Mouse (Mus musculus) retina, embryonic 14.5 days (tissue): ENCODE measurements at regions not wholly inside any gene's neighbourhood (a gene's known extent, or its start where the extent isn't known, plus 50 kb on each side); places are given as distances from the start of the nearest gene placed in this dataset.

Source experiments
- DNase-seq: peaks from one replicate; pipeline ENCODE4 v3.0.0-alpha.2; 2015; ENCODE audit warnings: low spot score

GRCm38 (mm10) chr4:140401632-140402031, 155.0 kb upstream of the Igsf21 start:
- DNase-seq, result no peak

- DNase-seq, result no peak
Measured at GRCm38 (mm10) chr4:140396548-140396947, 150.0 kb upstream of the Igsf21 start.

- no peak for DNase-seq
Measured at GRCm38 (mm10) chr4:140392290-140392689, 145.7 kb upstream of the Igsf21 start.

GRCm38 (mm10) chr4:140390684-140391234, 144.2 kb upstream of the Igsf21 start:
- no peak for DNase-seq

GRCm38 (mm10) chr4:140385686-140386085, 139.1 kb upstream of the Igsf21 start:
- DNase-seq, result no peak

- no peak for DNase-seq
Measured at GRCm38 (mm10) chr4:140385226-140385625, 138.6 kb upstream of the Igsf21 start.

GRCm38 (mm10) chr4:140383596-140383995, 137.0 kb upstream of the Igsf21 start:
- DNase-seq, result no peak

- peak; percentile 28 for DNase-seq
Measured at GRCm38 (mm10) chr4:140380733-140381132, 134.1 kb upstream of the Igsf21 start.

GRCm38 (mm10) chr4:140377941-140378340, 131.4 kb upstream of the Igsf21 start:
- no peak for DNase-seq

GRCm38 (mm10) chr4:140372586-140373325, 126.2 kb upstream of the Igsf21 start:
- peak; percentile 64 for DNase-seq

GRCm38 (mm10) chr4:140371426-140372213, 125.0 kb upstream of the Igsf21 start:
- no peak for DNase-seq

GRCm38 (mm10) chr4:140366975-140367680, 120.5 kb upstream of the Igsf21 start:
- DNase-seq, result no peak

GRCm38 (mm10) chr4:140358846-140359245, 112.3 kb upstream of the Igsf21 start:
- DNase-seq, result no peak

- DNase-seq, result peak; percentile 88
Measured at GRCm38 (mm10) chr4:140358103-140358502, 111.5 kb upstream of the Igsf21 start.

- no peak for DNase-seq
Measured at GRCm38 (mm10) chr4:140355144-140355550, 108.6 kb upstream of the Igsf21 start.

- DNase-seq, result no peak
Measured at GRCm38 (mm10) chr4:140348802-140349201, 102.2 kb upstream of the Igsf21 start.

GRCm38 (mm10) chr4:140330138-140330537, 83.6 kb upstream of the Igsf21 start:
- no peak for DNase-seq

- peak; percentile 57 for DNase-seq
Measured at GRCm38 (mm10) chr4:140326706-140327440, 80.3 kb upstream of the Igsf21 start.

- DNase-seq, result no peak
Measured at GRCm38 (mm10) chr4:140325677-140326052, 79.1 kb upstream of the Igsf21 start.

- DNase-seq, result no peak
Measured at GRCm38 (mm10) chr4:140324971-140325676, 78.5 kb upstream of the Igsf21 start.
